Mouse (Mus musculus) embryo, embryonic 9.5 days (tissue): Measurements from ENCODE around the gene Zfpm1.

Experiments used
- DNase-seq: peaks from one replicate; pipeline ENCODE4 v3.0.0-alpha.2; 2017; ENCODE audit errors: extremely low spot score

Zfpm1 gene

DNA sequence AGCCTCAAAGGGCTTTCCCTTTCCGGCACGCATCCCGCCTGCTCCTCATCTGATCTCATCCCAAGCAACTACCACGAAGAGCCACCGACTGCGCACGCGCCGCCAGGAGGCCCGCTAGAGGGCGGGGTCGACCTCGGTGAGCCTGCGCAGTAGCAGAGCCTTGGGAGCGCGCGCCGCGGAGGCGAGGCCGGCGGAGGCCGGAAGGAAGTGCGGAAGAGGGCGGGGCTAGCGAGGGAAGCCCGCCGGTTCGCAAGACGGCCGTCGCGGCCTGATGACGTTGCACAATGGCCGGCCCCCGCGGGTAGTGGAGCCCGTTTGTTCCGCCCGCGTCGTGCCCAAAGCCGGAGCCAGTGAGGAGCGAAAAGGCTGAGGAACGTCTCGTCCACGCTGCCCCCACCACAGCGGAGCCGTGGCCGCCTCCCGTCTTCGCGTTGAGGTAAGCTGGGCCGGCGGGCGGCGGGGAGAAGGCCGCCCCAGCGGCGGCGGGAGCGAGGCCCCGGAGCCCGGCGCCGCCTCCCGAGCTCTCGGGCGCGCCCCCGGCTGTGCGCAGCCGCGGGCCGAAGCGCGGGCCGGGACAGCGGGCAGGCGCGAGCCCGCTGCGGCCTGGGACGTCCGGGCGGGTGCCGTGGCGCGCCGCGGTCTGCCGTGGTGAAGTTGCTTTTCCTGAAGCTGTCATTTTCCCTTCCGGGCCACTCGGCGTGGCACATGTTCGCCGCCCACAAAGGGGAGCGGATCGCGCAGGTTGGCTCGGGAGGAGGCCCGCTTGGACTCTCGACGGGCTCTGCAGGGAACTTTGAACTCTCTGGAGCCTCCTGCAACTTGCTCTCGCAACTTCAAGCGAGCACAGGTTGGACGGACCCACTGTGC, 94.7 kb downstream of the Zfpm1 start, which contains the start of gene Zc3h18:
TSS of gene Zc3h18 (plus strand) at position 245 of the 867 bp plus-strand sequence.
- peak; percentile 99 for DNase-seq

DNA sequence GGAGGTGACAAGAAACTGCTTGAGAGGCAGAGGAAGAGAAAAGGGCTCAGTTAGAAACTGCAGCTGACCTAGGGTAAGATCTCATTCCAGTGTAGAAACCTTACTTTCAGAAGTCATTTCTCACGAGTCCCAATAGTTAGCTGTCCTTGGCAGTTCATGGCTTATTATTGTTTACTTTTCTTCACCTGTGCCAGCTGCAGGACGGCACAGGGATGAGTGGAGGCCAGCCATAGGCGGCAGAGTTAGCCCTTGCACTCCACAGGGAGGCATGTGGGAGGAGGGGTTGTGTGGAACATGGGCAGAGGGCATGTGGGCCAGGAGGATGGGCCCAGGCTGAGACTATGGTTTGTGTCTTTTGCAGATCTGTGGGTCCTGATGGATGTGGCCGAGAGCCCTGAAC, 101.1 kb downstream of the Zfpm1 start:
- no peak for DNase-seq
